Mouse (Mus musculus): ENCODE results near the gene Dgki. TPM values are rescaled to one million over a fixed set of nuclear protein-coding genes. Genes with fewer than 3 reads are reported as not detected.

Dgki gene
- polyA plus RNA-seq, 1 experiment from 2014 or later, result 0.18 TPM

GRCm38 (mm10) chr6:37003235-37003634 is 296.7 kb downstream of the Dgki start:
- H3K36me3 ChIP-seq (ENCODE audit: control insufficient read depth, insufficient read depth, low read length), result no peaks in the 10 kb centered on the region
- 73% methylated on average over 5 of the region's 5 CpGs for WGBS
- no peaks in the 10 kb centered on the region for H3K4me1 ChIP-seq (replicated peaks; ENCODE audit: control insufficient read depth, insufficient read depth, low read length)
- H3K9me3 ChIP-seq (ENCODE audit: control insufficient read depth, low read length), result no peaks in the 10 kb centered on the region
- ATAC-seq (replicated peaks; ENCODE audit: low FRiP score), result no peak
- H3K4me2 ChIP-seq, result no peak overlapping the region
- no peak overlapping the region for H3K27ac ChIP-seq (ENCODE audit: low read depth, low read length)
- DNase-seq (ENCODE audit: low spot score), result no peak
- no peak overlapping the region for H3K4me3 ChIP-seq (ENCODE audit: low read depth, low read length)
- H3K27me3 ChIP-seq (replicated peaks; ENCODE audit: control insufficient read depth, insufficient read depth, low read length), result no peaks in the 10 kb centered on the region
- H3K9ac ChIP-seq (ENCODE audit: low read depth, low read length), result no peak overlapping the region

GRCm38 (mm10) chr6:36998942-36999341 is 301.0 kb downstream of the Dgki start:
- Histone ChIP-seq H3K27me3 (replicated peaks; ENCODE audit: control insufficient read depth, insufficient read depth, low read length) (no peaks in the 10 kb centered on the region), H3K27ac (ENCODE audit: low read depth, low read length) (no peak overlapping the region), H3K4me2 (no peak overlapping the region), H3K4me3 (ENCODE audit: low read depth, low read length) (no peak overlapping the region), H3K9me3 (ENCODE audit: control insufficient read depth, low read length) (no peaks in the 10 kb centered on the region), H3K36me3 (ENCODE audit: control insufficient read depth, insufficient read depth, low read length) (no peaks in the 10 kb centered on the region), H3K4me1 (replicated peaks; ENCODE audit: control insufficient read depth, insufficient read depth, low read length) (no peaks in the 10 kb centered on the region), H3K9ac (ENCODE audit: low read depth, low read length) (no peak overlapping the region)
- ATAC-seq (replicated peaks; ENCODE audit: low FRiP score), result no peak
- 85% methylated on average over 10 of the region's 10 CpGs for WGBS
- DNase-seq (ENCODE audit: low spot score), result no peak

DNA sequence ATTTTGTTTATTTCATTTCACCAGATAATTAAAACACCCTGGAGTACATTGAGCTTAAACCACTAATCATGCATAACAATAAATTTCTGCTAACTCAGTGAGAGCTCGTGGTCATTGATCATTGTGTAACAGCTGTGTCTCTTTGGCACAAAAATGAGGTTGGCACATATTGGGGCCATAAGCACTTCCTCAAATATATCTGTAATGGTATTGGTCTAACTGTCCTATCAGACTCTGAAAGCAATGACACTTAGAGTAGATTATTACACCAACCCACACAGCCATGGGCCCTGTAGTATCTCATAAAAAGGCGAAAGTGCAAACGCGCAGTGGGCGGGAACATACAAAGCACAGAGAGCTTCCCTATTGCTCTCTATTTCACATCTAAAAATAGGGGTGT is 305.7 kb downstream of the Dgki start:
- WGBS, result 85% methylated on average over 5 of the region's 5 CpGs
- no peaks in the 10 kb centered on the region for H3K4me1 ChIP-seq (replicated peaks; ENCODE audit: control insufficient read depth, insufficient read depth, low read length)
- no peak overlapping the region for H3K4me2 ChIP-seq
- no peak overlapping the region for H3K4me3 ChIP-seq (ENCODE audit: low read depth, low read length)
- no peak overlapping the region for H3K27ac ChIP-seq (ENCODE audit: low read depth, low read length)
- no peaks in the 10 kb centered on the region for H3K27me3 ChIP-seq (replicated peaks; ENCODE audit: control insufficient read depth, insufficient read depth, low read length)
- H3K36me3 ChIP-seq (ENCODE audit: control insufficient read depth, insufficient read depth, low read length), result no peaks in the 10 kb centered on the region
- ATAC-seq (replicated peaks; ENCODE audit: low FRiP score) (no peak), DNase-seq (ENCODE audit: low spot score) (no peak)
- H3K9ac ChIP-seq (ENCODE audit: low read depth, low read length), result no peak overlapping the region
- no peaks in the 10 kb centered on the region for H3K9me3 ChIP-seq (ENCODE audit: control insufficient read depth, low read length)

DNA sequence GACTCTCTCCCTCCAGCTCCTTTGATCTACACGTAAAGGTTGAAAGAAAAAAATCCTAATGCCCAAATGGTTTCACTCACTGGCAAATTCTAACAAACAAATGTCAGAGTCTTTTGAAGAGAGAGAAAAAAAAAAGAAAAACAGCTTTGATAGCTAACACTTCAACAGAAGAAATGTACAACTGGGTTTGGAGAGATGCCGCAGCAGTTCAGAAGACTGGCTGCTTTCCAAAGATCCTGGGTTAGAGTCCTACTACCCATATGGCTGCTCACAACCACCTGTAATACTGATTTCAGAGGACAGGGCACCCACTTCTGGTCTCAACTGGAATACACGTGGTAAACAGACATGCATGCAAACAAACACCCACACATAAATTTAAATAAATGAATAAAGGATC is 309.8 kb downstream of the Dgki start:
- DNase-seq (ENCODE audit: low spot score) (no peak), ATAC-seq (replicated peaks; ENCODE audit: low FRiP score) (no peak)
- WGBS, result 75% methylated on average over 3 of the region's 3 CpGs
- H3K27me3 ChIP-seq (replicated peaks; ENCODE audit: control insufficient read depth, insufficient read depth, low read length), result no peaks in the 10 kb centered on the region
- H3K4me2 ChIP-seq, result no peak overlapping the region
- H3K9ac ChIP-seq (ENCODE audit: low read depth, low read length), result no peak overlapping the region
- H3K9me3 ChIP-seq (ENCODE audit: control insufficient read depth, low read length), result no peaks in the 10 kb centered on the region
- H3K4me3 ChIP-seq (ENCODE audit: low read depth, low read length), result no peak overlapping the region
- H3K4me1 ChIP-seq (replicated peaks; ENCODE audit: control insufficient read depth, insufficient read depth, low read length), result no peaks in the 10 kb centered on the region
- no peaks in the 10 kb centered on the region for H3K36me3 ChIP-seq (ENCODE audit: control insufficient read depth, insufficient read depth, low read length)
- no peak overlapping the region for H3K27ac ChIP-seq (ENCODE audit: low read depth, low read length)

- H3K27me3 ChIP-seq (replicated peaks; ENCODE audit: control insufficient read depth, insufficient read depth, low read length), result no peaks in the 10 kb centered on the region
- H3K9ac ChIP-seq (ENCODE audit: low read depth, low read length), result no peak overlapping the region
- H3K9me3 ChIP-seq (ENCODE audit: control insufficient read depth, low read length), result no peaks in the 10 kb centered on the region
- no peak overlapping the region for H3K4me2 ChIP-seq
- H3K27ac ChIP-seq (ENCODE audit: low read depth, low read length), result no peak overlapping the region
- DNase-seq (ENCODE audit: low spot score) (no peak), ATAC-seq (replicated peaks; ENCODE audit: low FRiP score) (no peak)
- no peaks in the 10 kb centered on the region for H3K4me1 ChIP-seq (replicated peaks; ENCODE audit: control insufficient read depth, insufficient read depth, low read length)
- 83% methylated on average over 3 of the region's 3 CpGs for WGBS
- H3K4me3 ChIP-seq (ENCODE audit: low read depth, low read length), result no peak overlapping the region
- H3K36me3 ChIP-seq (ENCODE audit: control insufficient read depth, insufficient read depth, low read length), result no peaks in the 10 kb centered on the region
These were observed 311.2 kb downstream of the Dgki start for GRCm38 (mm10) chr6:36988800-36989199.

GRCm38 (mm10) chr6:36981646-36982045 is 318.3 kb downstream of the Dgki start:
- no peak overlapping the region for H3K27ac ChIP-seq (ENCODE audit: low read depth, low read length)
- H3K4me1 ChIP-seq (replicated peaks; ENCODE audit: control insufficient read depth, insufficient read depth, low read length), result no peaks in the 10 kb centered on the region
- DNase-seq (ENCODE audit: low spot score), result no peak
- H3K36me3 ChIP-seq (ENCODE audit: control insufficient read depth, insufficient read depth, low read length), result no peaks in the 10 kb centered on the region
- H3K27me3 ChIP-seq (replicated peaks; ENCODE audit: control insufficient read depth, insufficient read depth, low read length), result no peaks in the 10 kb centered on the region
- ATAC-seq (replicated peaks; ENCODE audit: low FRiP score), result no peak
- no peak overlapping the region for H3K4me2 ChIP-seq
- no peak overlapping the region for H3K4me3 ChIP-seq (ENCODE audit: low read depth, low read length)
- no peaks in the 10 kb centered on the region for H3K9me3 ChIP-seq (ENCODE audit: control insufficient read depth, low read length)
- no peak overlapping the region for H3K9ac ChIP-seq (ENCODE audit: low read depth, low read length)
- WGBS, result 83% methylated on average over 2 of the region's 2 CpGs

- ATAC-seq (replicated peaks; ENCODE audit: low FRiP score), result no peak
- H3K9me3 ChIP-seq (ENCODE audit: control insufficient read depth, low read length), result no peaks in the 10 kb centered on the region
- H3K4me3 ChIP-seq (ENCODE audit: low read depth, low read length), result no peak overlapping the region
- no peak overlapping the region for H3K27ac ChIP-seq (ENCODE audit: low read depth, low read length)
- no peak overlapping the region for H3K4me2 ChIP-seq
- 50% methylated on average over 5 of the region's 5 CpGs for WGBS
- no peaks in the 10 kb centered on the region for H3K36me3 ChIP-seq (ENCODE audit: control insufficient read depth, insufficient read depth, low read length)
- no peak overlapping the region for H3K9ac ChIP-seq (ENCODE audit: low read depth, low read length)
- DNase-seq (ENCODE audit: low spot score), result no peak
- H3K27me3 ChIP-seq (replicated peaks; ENCODE audit: control insufficient read depth, insufficient read depth, low read length), result no peaks in the 10 kb centered on the region
- no peaks in the 10 kb centered on the region for H3K4me1 ChIP-seq (replicated peaks; ENCODE audit: control insufficient read depth, insufficient read depth, low read length)
These were observed 319.5 kb downstream of the Dgki start for GRCm38 (mm10) chr6:36980475-36980874.

GRCm38 (mm10) chr6:36978176-36978575 is 321.8 kb downstream of the Dgki start:
- WGBS, result 76% methylated on average over 1 of the region's 1 CpGs
- no peak for DNase-seq (ENCODE audit: low spot score)

GRCm38 (mm10) chr6:36973096-36973495 is 326.9 kb downstream of the Dgki start:
- Histone ChIP-seq H3K27me3 (replicated peaks; ENCODE audit: control insufficient read depth, insufficient read depth, low read length) (no peaks in the 10 kb centered on the region), H3K9me3 (ENCODE audit: control insufficient read depth, low read length) (no peaks in the 10 kb centered on the region), H3K36me3 (ENCODE audit: control insufficient read depth, insufficient read depth, low read length) (no peaks in the 10 kb centered on the region), H3K4me3 (ENCODE audit: low read depth, low read length) (no peak overlapping the region), H3K4me2 (no peak overlapping the region), H3K4me1 (replicated peaks; ENCODE audit: control insufficient read depth, insufficient read depth, low read length) (no peaks in the 10 kb centered on the region), H3K27ac (ENCODE audit: low read depth, low read length) (no peak overlapping the region), H3K9ac (ENCODE audit: low read depth, low read length) (no peak overlapping the region)
- ATAC-seq (replicated peaks; ENCODE audit: low FRiP score), result no peak
- 52% methylated on average over 9 of the region's 9 CpGs for WGBS
- no peak for DNase-seq (ENCODE audit: low spot score)

More at GRCm38 (mm10) chr6:36978176-36978575, 321.8 kb downstream of the Dgki start:
- Histone ChIP-seq H3K4me1 (replicated peaks; ENCODE audit: control insufficient read depth, insufficient read depth, low read length) (no peaks in the 10 kb centered on the region), H3K27me3 (replicated peaks; ENCODE audit: control insufficient read depth, insufficient read depth, low read length) (no peaks in the 10 kb centered on the region), H3K4me2 (no peak overlapping the region), H3K27ac (ENCODE audit: low read depth, low read length) (no peak overlapping the region), H3K36me3 (ENCODE audit: control insufficient read depth, insufficient read depth, low read length) (no peaks in the 10 kb centered on the region), H3K9ac (ENCODE audit: low read depth, low read length) (no peak overlapping the region), H3K9me3 (ENCODE audit: control insufficient read depth, low read length) (no peaks in the 10 kb centered on the region), H3K4me3 (ENCODE audit: low read depth, low read length) (no peak overlapping the region)
- no peak for ATAC-seq (replicated peaks; ENCODE audit: low FRiP score)
